Mouse (Mus musculus) erythroblast, adult 5-6 weeks (primary cell): ENCODE data around the gene Adamts3. TPM values are rescaled to one million over a fixed set of nuclear protein-coding genes. Genes with fewer than 3 reads are reported as not detected.

ENCODE experiments used
- ATAC-seq: replicated peaks from 2 replicates; pipeline ENCODE4 v1.8.0; 2016; ENCODE audit warnings: moderate number of reproducible peaks, mild to moderate bottlenecking, moderate TSS enrichment, inconsistent platforms; ENCODE audit not compliant: poor library complexity, low FRiP score, severe bottlenecking
- total RNA-seq, 2 experiments: library from RNA; stranded (forward) in 1 of 2; stranded (reverse) in 1 of 2; fragments of 150-400 nt in 1 of 2; fragments of 200-764, 138-1000 nt in 1 of 2; gene quantifications; 2 replicates each; pipeline versions ENCODE4 v1.2.3 to v1.2.4; 2015 to 2017; ENCODE audit warnings: low replicate concordance in 2 of 2

Adamts3 gene
- 0.42 and 1.9 TPM in 2 replicates for total RNA-seq (2015; ENCODE audit: low replicate concordance)
- 0.68 and 1.7 TPM in 2 replicates for total RNA-seq (2017; ENCODE audit: low replicate concordance)

GRCm38 (mm10) chr5:89883051-89883907, at the start of gene Adamts3:
Adamts3 (minus strand) TSS chr5:89883334.
- no peak for ATAC-seq

DNA sequence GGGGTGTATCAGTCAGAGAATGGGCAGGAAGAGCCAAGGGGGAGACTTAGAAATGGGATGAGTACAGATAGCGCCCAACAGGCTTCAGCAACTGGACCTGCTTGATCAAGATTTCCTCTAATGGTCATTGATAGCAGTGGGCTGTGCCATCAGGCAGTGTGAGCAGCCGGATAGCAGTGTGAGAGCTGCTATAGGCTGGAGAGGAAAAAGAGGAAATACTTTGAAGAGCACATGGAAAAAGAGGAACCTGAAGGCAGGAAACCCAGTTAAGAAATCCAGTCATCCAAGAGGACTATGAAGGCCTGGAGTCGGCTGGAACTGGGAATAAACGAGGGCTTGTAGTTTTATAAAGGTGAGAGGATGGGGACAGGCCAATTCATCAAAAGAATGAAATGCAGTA, 48.4 kb upstream of the Adamts3 start:
- no peak for ATAC-seq

- ATAC-seq = no peak
These were observed 29.2 kb upstream of the Adamts3 start for GRCm38 (mm10) chr5:89912359-89912758.

- ATAC-seq = no peak
These were observed 28.8 kb upstream of the Adamts3 start for GRCm38 (mm10) chr5:89911950-89912349.

- no peak for ATAC-seq
These were observed 28.4 kb upstream of the Adamts3 start for GRCm38 (mm10) chr5:89911508-89911907.

DNA sequence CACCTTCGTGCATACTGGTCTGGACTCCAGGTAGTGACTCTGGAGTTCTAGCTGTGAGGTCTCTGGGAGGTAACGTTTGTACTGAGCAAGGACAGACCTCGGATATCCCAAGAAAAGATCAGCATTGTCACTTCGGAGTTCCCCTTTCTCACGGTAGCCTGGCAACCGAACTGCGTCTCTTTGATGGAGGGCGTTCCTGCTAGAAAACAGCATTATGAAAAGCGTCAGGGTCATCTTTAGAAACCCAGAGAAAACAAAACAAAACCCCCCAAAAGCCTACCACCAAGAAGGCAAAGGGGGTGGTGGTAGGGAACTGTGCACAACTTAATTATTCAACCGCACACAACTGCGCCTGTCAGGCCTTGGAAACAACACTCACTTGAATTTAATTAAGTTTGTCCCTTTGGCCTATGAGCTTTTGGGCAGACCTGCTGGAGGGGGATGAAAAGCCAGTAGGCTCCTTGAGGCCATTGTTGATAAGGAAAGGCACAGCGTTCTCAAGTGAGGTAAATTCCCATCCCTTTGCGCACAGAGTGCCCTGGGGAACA, 23.8 kb upstream of the Adamts3 start:
- ATAC-seq = no peak

DNA sequence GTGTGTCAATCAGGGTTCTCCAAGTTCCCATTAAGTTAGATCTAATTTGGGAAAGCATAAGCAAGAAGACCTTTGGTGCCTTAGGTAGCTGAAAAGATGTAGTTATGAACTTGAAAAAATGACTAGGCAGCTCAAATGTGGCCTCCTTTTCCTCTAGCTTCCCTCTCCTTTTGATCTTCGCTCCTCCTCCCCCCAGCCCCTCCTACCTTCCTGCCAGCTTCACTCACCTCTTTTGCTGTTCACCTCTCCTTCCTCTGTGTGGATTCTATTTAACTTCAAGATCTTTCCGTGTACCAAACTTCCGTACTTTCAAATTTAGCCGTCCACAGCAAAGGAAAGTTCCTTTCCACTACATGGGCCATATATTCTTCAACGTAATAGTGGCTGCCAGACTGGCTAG, 17.9 kb upstream of the Adamts3 start:
- no peak for ATAC-seq

DNA sequence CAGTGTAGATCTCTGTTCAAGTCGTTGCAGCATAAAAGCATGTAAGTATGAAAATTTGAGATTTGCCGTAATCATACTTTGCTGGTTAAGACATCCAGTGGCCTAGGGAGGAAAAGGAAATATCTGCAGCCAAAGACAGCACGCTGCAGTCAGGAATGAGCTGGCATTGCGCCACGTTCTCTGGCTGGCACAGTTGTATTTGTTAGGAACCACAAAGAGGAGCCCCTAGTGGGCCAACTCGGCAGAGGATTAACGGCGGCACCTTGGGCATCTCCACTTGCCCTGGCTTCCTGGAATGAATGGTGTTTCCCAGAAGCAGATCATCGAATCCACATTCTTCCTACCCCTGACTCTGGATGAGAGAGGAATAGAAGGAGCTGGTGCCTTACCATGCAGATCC, 14.4 kb upstream of the Adamts3 start:
- ATAC-seq = no peak

GRCm38 (mm10) chr5:89895520-89895919, 12.4 kb upstream of the Adamts3 start:
- no peak for ATAC-seq

DNA sequence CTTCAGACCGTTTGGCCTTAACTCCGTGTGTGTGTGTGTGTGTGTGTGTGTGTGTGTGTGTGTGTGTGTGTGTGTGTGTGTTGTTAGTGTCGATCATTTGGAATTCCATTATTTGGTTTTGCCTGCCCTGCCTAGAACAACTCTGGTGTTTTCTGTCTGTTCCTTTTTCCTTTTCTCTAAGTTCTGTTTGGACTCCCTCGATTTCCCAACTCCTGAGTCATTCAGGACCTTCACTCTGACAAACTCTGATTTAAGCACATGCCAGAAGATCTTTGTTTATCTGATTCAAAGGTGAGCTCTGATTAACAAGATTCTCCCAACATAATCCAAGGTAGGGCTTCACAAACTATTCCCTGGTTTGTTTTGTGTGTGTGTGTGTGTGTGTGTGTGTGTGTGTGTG, 1.9 kb upstream of the Adamts3 start:
- no peak for ATAC-seq

DNA sequence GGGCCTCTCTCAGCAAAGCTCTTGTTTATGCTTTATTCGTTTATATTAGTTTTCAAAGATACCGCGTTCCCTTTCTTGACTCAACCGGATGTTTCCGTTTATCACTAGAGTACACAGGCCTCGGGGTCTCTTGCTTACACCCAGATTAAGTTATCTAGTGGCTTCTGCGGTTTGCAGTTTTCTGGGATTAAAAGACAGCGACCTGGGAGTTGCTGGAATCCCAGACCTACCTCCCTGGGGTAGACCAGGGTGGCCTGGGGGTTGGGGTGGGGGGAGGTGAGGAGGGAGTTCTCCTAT, 722 bp upstream of the Adamts3 start:
- no peak for ATAC-seq

DNA sequence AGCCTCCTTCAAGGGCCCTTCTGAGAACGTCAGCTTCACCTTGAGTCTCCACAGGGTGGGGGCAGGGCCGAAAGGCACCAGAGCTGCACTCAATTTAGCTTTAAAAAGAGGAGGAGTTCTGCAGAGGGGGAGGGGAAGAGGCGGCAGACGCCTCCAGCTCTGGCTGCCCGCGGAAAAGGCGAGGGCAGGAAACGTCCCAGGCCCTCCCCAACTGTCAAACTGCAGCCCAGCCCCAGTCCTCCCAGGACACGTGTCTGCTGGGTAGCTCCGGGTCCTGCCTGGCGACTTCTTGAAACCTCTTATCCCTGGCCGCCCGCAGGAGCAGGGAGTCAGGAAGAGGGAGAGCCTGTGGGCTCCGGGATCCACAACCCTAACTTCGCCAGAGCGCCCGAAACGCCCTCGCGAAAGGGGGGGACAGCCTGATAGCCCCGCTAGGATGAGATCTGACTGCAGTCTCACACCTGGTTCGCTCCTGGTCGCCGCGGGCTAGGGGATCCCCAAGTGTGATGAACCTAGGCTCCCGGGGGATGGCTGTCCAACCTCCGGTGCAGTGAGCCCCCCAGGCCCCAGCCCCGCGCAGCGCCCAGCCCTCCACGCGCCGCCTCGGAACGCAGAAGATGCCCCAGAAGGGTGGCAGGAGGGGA, 921 bp downstream of the Adamts3 start:
- no peak; the same call in 1 of the 2 replicates for ATAC-seq

DNA sequence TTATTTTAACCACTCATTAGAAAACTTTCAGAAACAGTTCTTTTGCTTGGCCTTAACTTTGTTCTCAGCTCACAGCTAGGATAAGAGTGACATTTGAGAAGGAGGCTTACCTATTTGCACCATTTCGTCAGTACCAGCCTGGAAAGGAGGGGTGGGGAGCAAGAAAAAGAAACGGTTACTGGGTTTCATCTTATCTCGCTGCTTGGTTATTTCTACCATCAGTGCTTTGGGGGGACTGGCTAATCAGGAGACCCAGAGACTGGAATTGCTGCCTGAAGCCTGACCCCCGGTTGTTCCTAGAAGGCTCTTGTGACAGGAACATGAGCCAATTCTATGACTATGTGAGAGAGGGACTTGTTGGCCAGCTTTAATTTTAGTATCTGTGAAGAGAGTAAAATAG, 1.7 kb downstream of the Adamts3 start:
- no peak for ATAC-seq

DNA sequence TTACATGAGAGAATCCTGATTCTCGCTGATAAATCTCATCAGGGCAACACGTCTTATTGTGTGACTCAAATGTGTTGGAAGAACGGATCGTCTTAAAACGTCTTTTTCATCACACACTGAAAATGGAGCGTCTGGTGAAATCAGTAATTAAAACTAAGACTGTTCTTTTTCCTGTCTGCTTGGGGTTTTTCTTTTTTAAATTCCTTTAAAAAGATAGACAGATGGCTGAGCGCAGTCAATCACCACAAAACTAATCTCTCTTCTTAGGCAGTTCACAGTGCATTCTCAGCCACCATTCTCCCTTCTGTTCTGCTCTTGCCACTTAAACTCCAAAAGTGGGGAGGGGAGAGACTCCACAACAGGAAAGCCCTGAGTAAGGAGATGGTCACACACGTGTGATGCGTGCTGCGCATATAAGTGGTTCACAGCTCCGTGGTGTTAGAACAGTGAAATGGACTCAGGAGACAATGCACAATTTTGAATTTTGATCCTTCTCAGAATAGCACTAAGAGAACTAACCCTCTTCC, 4.2 kb downstream of the Adamts3 start:
- ATAC-seq = no peak

DNA sequence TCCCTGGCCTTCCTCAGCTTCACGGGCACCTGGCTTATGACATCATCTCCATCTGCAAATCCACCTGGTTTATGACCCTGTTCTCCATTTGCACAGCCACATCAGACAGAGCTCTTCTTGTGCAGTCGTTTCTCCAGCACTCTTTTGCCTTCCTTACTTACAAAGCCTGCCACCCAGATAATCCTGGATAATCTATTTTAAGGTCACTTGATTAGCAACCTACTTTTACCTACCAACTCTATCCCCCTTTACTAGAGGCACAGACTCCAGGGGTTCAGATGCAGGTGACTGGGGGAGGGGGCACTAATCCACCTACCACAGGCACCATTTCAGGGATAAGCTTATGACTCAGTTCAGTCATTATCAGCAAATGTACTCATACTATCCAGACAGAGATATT, 10.5 kb downstream of the Adamts3 start:
- no peak for ATAC-seq

DNA sequence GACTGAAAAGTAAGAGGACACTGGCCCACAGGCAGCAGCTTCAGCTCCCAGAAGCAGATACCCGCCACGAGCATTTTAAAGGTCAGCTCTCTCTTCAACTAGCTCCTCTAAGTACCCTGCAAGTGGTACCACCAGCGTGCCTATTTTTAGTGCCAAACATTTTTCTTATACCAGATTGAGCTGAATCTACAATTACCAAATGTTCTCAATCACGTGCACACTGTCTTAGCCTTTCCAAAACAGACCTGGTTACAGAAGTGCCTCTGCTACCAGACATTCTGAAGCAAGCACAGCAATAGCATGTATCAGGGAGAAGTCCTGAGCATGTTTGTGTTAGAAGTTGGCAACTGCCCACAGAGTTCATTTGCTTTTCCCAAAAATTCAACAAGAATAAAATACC, 23.5 kb downstream of the Adamts3 start:
- ATAC-seq = no peak

DNA sequence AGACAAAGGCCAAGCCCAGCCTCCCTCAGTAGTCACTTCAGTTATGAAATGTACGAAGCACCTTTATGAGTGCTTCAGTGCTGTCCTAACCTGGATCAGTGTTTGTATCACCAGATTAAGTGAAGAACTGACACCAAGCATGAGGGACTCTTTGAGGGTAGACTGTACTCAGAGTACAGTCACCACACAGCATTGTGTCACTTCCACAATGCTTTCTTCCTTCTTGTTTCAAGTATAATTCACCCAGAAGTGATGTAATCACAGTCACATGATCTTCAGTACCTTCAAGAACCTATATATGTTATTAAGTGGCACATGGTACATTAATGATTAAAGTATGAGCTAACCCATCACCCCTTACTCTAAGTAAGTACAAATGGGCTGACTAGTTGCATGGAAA, 24.3 kb downstream of the Adamts3 start:
- ATAC-seq = no peak

GRCm38 (mm10) chr5:89846551-89846950, 36.6 kb downstream of the Adamts3 start:
- no peak for ATAC-seq

GRCm38 (mm10) chr5:89844354-89844753, 38.8 kb downstream of the Adamts3 start:
- ATAC-seq = no peak

DNA sequence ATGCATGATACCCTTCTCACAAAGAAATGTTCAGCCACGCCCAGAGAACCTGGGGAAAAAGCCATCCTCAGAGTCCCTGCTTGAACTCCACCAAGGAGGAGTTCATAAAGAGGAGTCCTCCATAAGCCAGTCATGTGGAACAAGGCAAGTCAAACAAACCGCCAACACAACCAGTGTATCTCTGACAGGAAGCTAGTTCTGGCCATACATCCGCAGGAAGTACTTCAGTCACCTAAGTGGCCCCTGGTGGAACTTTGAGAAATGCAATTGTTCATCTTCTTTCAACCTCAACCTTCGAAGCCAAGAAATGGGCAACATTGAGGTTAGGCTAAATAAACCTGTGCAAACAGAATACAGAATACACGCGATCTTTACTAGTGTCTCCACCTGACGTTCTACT, 39.7 kb downstream of the Adamts3 start:
- ATAC-seq = no peak

GRCm38 (mm10) chr5:89839627-89840026, 43.5 kb downstream of the Adamts3 start:
- ATAC-seq = no peak
